Mouse (Mus musculus) left cerebral cortex, adult 2 months (tissue): ENCODE measurements around the gene Dcaf10. TPM values are rescaled to one million over a fixed set of nuclear protein-coding genes. Genes with fewer than 3 reads are reported as not detected.

ENCODE experiments used
- DNase-seq, 2 experiments: peaks; one replicate each; pipeline ENCODE4 v3.0.0; 2021 to 2022; ENCODE audit warnings: low spot score in 2 of 2, mixed read lengths in 1 of 2; ENCODE audit errors: extremely low spot score in 1 of 2
- H3K27ac ChIP-seq: fragments of 200-600 bp; 2 replicates; pipeline ENCODE4 v1.8.1; 2022
- H3K4me3 ChIP-seq: fragments of 200-600 bp; 2 replicates; pipeline ENCODE4 v1.8.1; 2022
- CTCF ChIP-seq: fragments of 200-600 bp; IDR thresholded peaks from 2 replicates; pipeline ENCODE4 v1.8.1; 2022; ENCODE audit warnings: antibody characterized with exemption, mild to moderate bottlenecking, moderate library complexity
- intact Hi-C: fragments of 180-260 bp; cut with DNase I; formaldehyde crosslinking; loops from one replicate; pipeline ENCODE4 v1.15.1; 2025
- total RNA-seq, 2 experiments: library from RNA; stranded (reverse); gene quantifications; 2 replicates each; pipeline ENCODE4 v1.2.3; 2021

The Dcaf10 gene
- total RNA-seq, 2 experiments from 2014 or later: 19.8 to 21.2 TPM

GRCm38 (mm10) chr4:45399421-45400210 lies 57.7 kb downstream of the Dcaf10 start:
- TF ChIP-seq CTCF: no peak
- Histone ChIP-seq H3K27ac (no peak overlapping the region), H3K4me3 (no peak overlapping the region)
- intact Hi-C loops: no loop called here
- no peak for DNase-seq

GRCm38 (mm10) chr4:45402281-45402680 lies 60.4 kb downstream of the Dcaf10 start:
- no peak overlapping the region for H3K27ac ChIP-seq
- no peak overlapping the region for H3K4me3 ChIP-seq
- no peak for TF ChIP-seq CTCF
- intact Hi-C loops: no loop called here
- DNase-seq: no peak

- Histone ChIP-seq H3K27ac (no peak overlapping the region), H3K4me3 (no peak overlapping the region)
- TF ChIP-seq CTCF: no peak
- intact Hi-C loops: no loop called here
- no peak for DNase-seq
Observed at GRCm38 (mm10) chr4:45402878-45403498, 61.1 kb downstream of the Dcaf10 start.

- intact Hi-C loops: no loop called here
- DNase-seq: no peak
- no peak for TF ChIP-seq CTCF
- no peak overlapping the region for H3K4me3 ChIP-seq
- no peak overlapping the region for H3K27ac ChIP-seq
Observed at GRCm38 (mm10) chr4:45403499-45403878, 61.6 kb downstream of the Dcaf10 start.

- TF ChIP-seq CTCF: no peak
- DNase-seq: no peak
- Histone ChIP-seq H3K4me3 (no peak overlapping the region), H3K27ac (no peak overlapping the region)
- intact Hi-C loops: no loop called here
Observed at GRCm38 (mm10) chr4:45404086-45404485, 62.2 kb downstream of the Dcaf10 start.

- DNase-seq: no peak
- Histone ChIP-seq H3K27ac (no peak overlapping the region), H3K4me3 (no peak overlapping the region)
- intact Hi-C loops: loop anchor here (5.0 kb wide), 2 partner anchors 63 to 388 kb away; partner anchors contain the start of genes Dcaf10, Exosc3 and Polr1e
- TF ChIP-seq CTCF: no peak
Observed at GRCm38 (mm10) chr4:45405315-45405714, 63.4 kb downstream of the Dcaf10 start.

GRCm38 (mm10) chr4:45406397-45406796 lies 64.5 kb downstream of the Dcaf10 start:
- H3K27ac ChIP-seq: no peak overlapping the region
- no peak for DNase-seq
- intact Hi-C loops: loop anchor here (5.0 kb wide), 2 partner anchors 64 to 389 kb away; partner anchors contain the start of genes Dcaf10, Exosc3 and Polr1e
- TF ChIP-seq CTCF: no peak
- no peak overlapping the region for H3K4me3 ChIP-seq

GRCm38 (mm10) chr4:45407001-45407702 lies 65.3 kb downstream of the Dcaf10 start:
- intact Hi-C loops: loop anchor here (5.0 kb wide), 2 partner anchors 65 to 390 kb away; partner anchors contain the start of genes Dcaf10, Exosc3 and Polr1e
- no peak for DNase-seq
- TF ChIP-seq CTCF: no peak
- Histone ChIP-seq H3K4me3 (peak overlapping the region; percentile 98), H3K27ac (no peak overlapping the region)

GRCm38 (mm10) chr4:45407703-45408334 lies 65.9 kb downstream of the Dcaf10 start:
- peak overlapping the region; percentile 98 for H3K4me3 ChIP-seq

GRCm38 (mm10) chr4:45408427-45409132 lies 66.7 kb downstream of the Dcaf10 start, which contains the start of gene Slc25a51:
Slc25a51 (minus strand) TSS chr4:45408766.
- H3K27ac ChIP-seq: peak within 1 kb of the TSS; percentile 95
- no peak for TF ChIP-seq CTCF
- intact Hi-C loops: loop anchor here (2.0 to 5.0 kb wide), 3 partner anchors 66 to 564 kb away; partner anchors contain the start of genes Dcaf10, Exosc3 and Polr1e
- H3K4me3 ChIP-seq: peak within 1 kb of the TSS; percentile 98
- DNase-seq: peak; percentile 79 to 85

More at GRCm38 (mm10) chr4:45407703-45408334, 65.9 kb downstream of the Dcaf10 start:
- peak in 1 of 2 experiments; percentile 24 for DNase-seq
- intact Hi-C loops: loop anchor here (2.0 to 5.0 kb wide), 3 partner anchors 66 to 565 kb away; partner anchors contain the start of genes Dcaf10, Exosc3 and Polr1e
- TF ChIP-seq CTCF: no peak
- peak overlapping the region; percentile 95 for H3K27ac ChIP-seq
